Mouse (Mus musculus) central nervous system, embryonic 18 days (tissue): ENCODE measurements around the gene Cyp2a4. TPM values are rescaled to one million over a fixed set of nuclear protein-coding genes. Genes with fewer than 3 reads are reported as not detected.

ENCODE experiments used
- polyA plus RNA-seq: library from polyadenylated mRNA; depleted of rRNA; stranded (reverse); fragments of >200 nt; gene quantifications from 2 replicates; pipeline ENCODE4 v1.2.3, GENCODE M21; 2012; rRNA removed

The Cyp2a4 gene
- polyA plus RNA-seq = not detected in 2 replicates

DNA sequence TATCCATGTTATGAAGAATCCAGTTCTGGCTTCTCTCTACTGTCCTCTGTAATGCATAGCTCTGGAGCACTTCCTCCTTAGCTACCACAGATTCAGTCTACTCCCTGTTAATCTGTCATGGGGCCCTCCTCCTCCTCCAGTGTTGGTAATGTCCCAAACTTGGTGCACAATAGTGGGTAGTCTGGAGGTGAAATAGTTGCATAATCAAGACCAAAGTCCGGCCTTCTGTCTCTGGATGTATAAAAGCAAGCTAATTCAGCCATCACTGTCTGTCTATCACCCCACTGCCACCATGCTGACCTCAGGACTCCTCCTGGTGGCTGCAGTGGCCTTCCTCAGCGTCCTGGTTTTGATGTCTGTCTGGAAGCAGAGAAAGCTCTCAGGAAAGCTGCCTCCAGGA is at the start of gene Cyp2a4:
TSS of gene Cyp2a4 (plus strand) at position 244 of the 400 bp plus-strand sequence.

DNA sequence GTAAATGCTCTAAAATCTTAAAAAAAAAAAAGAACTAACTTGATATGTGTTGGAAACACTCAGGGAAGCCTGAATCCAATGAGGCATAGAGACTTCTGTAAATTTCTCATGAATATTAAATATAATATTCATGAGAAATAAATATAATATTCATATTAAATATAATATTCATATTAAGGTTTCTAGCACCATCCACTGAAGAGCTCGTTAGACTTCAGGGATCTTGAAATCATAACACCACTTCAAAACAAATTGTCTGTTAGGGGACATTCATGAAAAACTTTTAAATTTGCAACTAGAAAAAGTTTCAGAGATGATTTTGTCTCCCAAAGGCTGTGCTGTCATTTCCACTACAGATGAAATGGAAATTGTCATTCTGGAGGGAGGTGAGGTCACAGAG is 46.9 kb upstream of the Cyp2a4 start, which contains the start of gene Vmn1r184:
TSS of gene Vmn1r184 (plus strand) at position 301 of the 400 bp plus-strand sequence.

Other genes with a start within 250 kb of the Cyp2a4 start
- not detected in 2 replicates for gene Cyp2b13, start 245.7 kb upstream of the Cyp2a4 start, polyA plus RNA-seq
- not detected in 2 replicates for gene Cyp2b9, start 133.8 kb upstream of the Cyp2a4 start, polyA plus RNA-seq
- not detected in 2 replicates for gene Vmn1r184, start 46.8 kb upstream of the Cyp2a4 start, polyA plus RNA-seq
- gene Nlrp9c, start 96.5 kb downstream of the Cyp2a4 start, polyA plus RNA-seq = not detected in 2 replicates
- not detected in 2 replicates for gene Nlrp4a, start 127.9 kb downstream of the Cyp2a4 start, polyA plus RNA-seq
- gene Nlrp9a, start 227.9 kb downstream of the Cyp2a4 start, polyA plus RNA-seq = not detected in 2 replicates